ENCODE assay signal across 17 mouse cellular contexts in the genomic region with DNA sequence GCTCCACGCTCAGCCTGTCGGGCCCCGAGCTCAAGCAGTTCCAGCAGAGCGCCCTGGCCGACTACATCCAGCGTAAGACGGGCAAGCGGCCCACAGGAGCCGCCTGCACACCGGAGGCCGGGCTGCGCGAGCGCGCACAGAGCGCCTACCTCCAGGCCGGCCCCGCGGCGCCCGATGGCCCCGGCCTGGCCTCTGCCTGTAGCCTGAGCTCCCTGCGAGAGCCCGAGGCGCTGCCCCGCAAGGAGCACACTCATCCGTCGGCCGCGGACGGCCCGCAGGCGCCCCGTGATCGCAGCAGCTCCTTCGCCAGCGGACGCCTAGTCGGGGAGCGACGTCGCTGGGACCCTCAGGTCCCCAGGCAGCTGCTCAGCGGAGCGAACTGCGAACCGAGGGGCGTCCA.
DNase-seq lines count a peak whose midpoint lies in the region; ATAC-seq and TF ChIP-seq lines count a peak whose summit lies in the region.
"Had no signal": no experiment of that assay in that cellular context is flagged by ENCODE, and none has a peak within 500 bp of the region (broad histone marks: within the 10 kb centered on the region; RNA-seq: fewer than 3 reads in every experiment).

No protein-coding gene starts in this region.

- H3K27me3 ChIP-seq in heart, embryonic 12.5 days (replicated peaks): no peaks in the 10 kb centered on the region
- no peaks in the 10 kb centered on the region for H3K27me3 ChIP-seq in heart, adult 2 months (ENCODE audit: control insufficient read depth, insufficient read depth, low read length)
- no peaks in the 10 kb centered on the region for H3K27me3 ChIP-seq in kidney, embryonic 14.5 days (ENCODE audit: control insufficient read depth, insufficient read depth, low read length)
- no peaks in the 10 kb centered on the region for H3K27me3 ChIP-seq in midbrain, embryonic 11.5 days (ENCODE audit: control insufficient read depth, insufficient read depth, low read length)
- H3K27me3 ChIP-seq in midbrain, embryonic 15.5 days (replicated peaks): no peaks in the 10 kb centered on the region
- no peaks in the 10 kb centered on the region for H3K27me3 ChIP-seq in midbrain, embryonic 16.5 days (ENCODE audit: control insufficient read depth, insufficient read depth, low read depth, low read length)
- H3K27me3 ChIP-seq: CH12.LX; forebrain, embryonic 13.5 days; neural tube, embryonic 12.5 days had no signal

- no peaks in the 10 kb centered on the region for H3K79me2 ChIP-seq in heart, adult 2 months (replicated peaks; ENCODE audit: control insufficient read depth, insufficient read depth, low read length)

- peaks cover 14% of the 10 kb centered on the region for H3K4me1 ChIP-seq in heart, embryonic 12.5 days (replicated peaks)
- no peaks in the 10 kb centered on the region for H3K4me1 ChIP-seq in heart, adult 2 months (ENCODE audit: control insufficient read depth, insufficient read depth, low read length)
- no peaks in the 10 kb centered on the region for H3K4me1 ChIP-seq in kidney, embryonic 14.5 days (ENCODE audit: control insufficient read depth, insufficient read depth, low read length)
- H3K4me1 ChIP-seq in midbrain, embryonic 11.5 days (ENCODE audit: control insufficient read depth, insufficient read depth, low read length): no peaks in the 10 kb centered on the region
- no peaks in the 10 kb centered on the region for H3K4me1 ChIP-seq in midbrain, embryonic 15.5 days
- H3K4me1 ChIP-seq in midbrain, embryonic 16.5 days (ENCODE audit: control insufficient read depth, insufficient read depth, low read length): no peaks in the 10 kb centered on the region
- H3K4me1 ChIP-seq: forebrain, embryonic 13.5 days; neural tube, embryonic 12.5 days had no signal

- DNase-seq in heart, adult 2 months: no peak
- no peak for DNase-seq in kidney, postnatal 4 days
- DNase-seq in midbrain, embryonic 11.5 days (ENCODE audit: low spot score, missing footprints): no peak
- DNase-seq in urinary bladder, postnatal 4 days (ENCODE audit: low spot score in 2 of 2): no peak
- DNase-seq: cerebellum, adult 9-10 months; heart, postnatal 4 days; liver; liver, postnatal 0 days; spleen, adult 18-20 months had no signal

- H3K9ac ChIP-seq in heart, embryonic 12.5 days: no peak overlapping the region; the same call in 1 of the 2 replicates
- H3K9ac ChIP-seq in heart, adult 2 months (ENCODE audit: low read depth, low read length): no peak overlapping the region
- no peak overlapping the region for H3K9ac ChIP-seq in kidney, embryonic 14.5 days (ENCODE audit: low read depth, low read length)
- no peak overlapping the region for H3K9ac ChIP-seq in midbrain, embryonic 11.5 days (ENCODE audit: low read length)
- H3K9ac ChIP-seq in midbrain, embryonic 15.5 days: no peak overlapping the region
- H3K9ac ChIP-seq in midbrain, embryonic 16.5 days (ENCODE audit: low read depth, low read length): no peak overlapping the region
- H3K9ac ChIP-seq: forebrain, embryonic 13.5 days; liver, postnatal 0 days; neural tube, embryonic 12.5 days had no signal

- WGBS in heart, embryonic 12.5 days: 71% methylated on average over 47 of the region's 47 CpGs
- WGBS in heart, adult 2 months: 81% methylated on average over 47 of the region's 47 CpGs
- WGBS in kidney, embryonic 14.5 days: 94% methylated on average over 44 of the region's 47 CpGs
- WGBS in midbrain, embryonic 11.5 days: 85% methylated on average over 47 of the region's 47 CpGs
- 90% methylated on average over 47 of the region's 47 CpGs for WGBS in midbrain, embryonic 15.5 days
- 89% methylated on average over 47 of the region's 47 CpGs for WGBS in midbrain, embryonic 16.5 days

- intact Hi-C loops in heart, adult 2 months (cut with DNase I): no loop called here

- no peak overlapping the region for H3K4me2 ChIP-seq in heart, embryonic 12.5 days
- no peak overlapping the region for H3K4me2 ChIP-seq in kidney, embryonic 14.5 days (replicated peaks; ENCODE audit: low read depth, low read length)
- H3K4me2 ChIP-seq in midbrain, embryonic 11.5 days: no peak overlapping the region
- H3K4me2 ChIP-seq in midbrain, embryonic 15.5 days: no peak overlapping the region
- H3K4me2 ChIP-seq in midbrain, embryonic 16.5 days (ENCODE audit: low read length): no peak overlapping the region
- H3K4me2 ChIP-seq: forebrain, embryonic 13.5 days; neural tube, embryonic 12.5 days had no signal

- peaks cover 62% of the 10 kb centered on the region for H3K36me3 ChIP-seq in heart, embryonic 12.5 days
- H3K36me3 ChIP-seq in heart, adult 2 months (ENCODE audit: control insufficient read depth, insufficient read depth, low read length): no peaks in the 10 kb centered on the region; the same call in 1 of the 2 replicates
- H3K36me3 ChIP-seq in kidney, embryonic 14.5 days (ENCODE audit: control insufficient read depth, insufficient read depth, low read length): peaks cover 37% of the 10 kb centered on the region
- peaks cover 33% of the 10 kb centered on the region for H3K36me3 ChIP-seq in midbrain, embryonic 11.5 days (ENCODE audit: control insufficient read depth, insufficient read depth, low read length)
- H3K36me3 ChIP-seq in midbrain, embryonic 15.5 days (replicated peaks): peaks cover 31% of the 10 kb centered on the region
- H3K36me3 ChIP-seq in midbrain, embryonic 16.5 days (ENCODE audit: control insufficient read depth, insufficient read depth, low read length): peaks cover 30% of the 10 kb centered on the region

- H3K4me3 ChIP-seq in heart, embryonic 12.5 days: 0 out of 2 replicates have a peak overlapping the region, but pooled peaks have one; percentile 4
- H3K4me3 ChIP-seq in heart, adult 2 months: no peak overlapping the region
- H3K4me3 ChIP-seq in kidney, embryonic 14.5 days (ENCODE audit: low read length): no peak overlapping the region
- H3K4me3 ChIP-seq in midbrain, embryonic 11.5 days (ENCODE audit: low read depth, low read length): no peak overlapping the region
- H3K4me3 ChIP-seq in midbrain, embryonic 15.5 days: no peak overlapping the region
- no peak overlapping the region for H3K4me3 ChIP-seq in midbrain, embryonic 16.5 days (ENCODE audit: low read depth, low read length)
- H3K4me3 ChIP-seq: forebrain, embryonic 13.5 days; neural tube, embryonic 12.5 days had no signal

- no peak for TF ChIP-seq CTCF in heart, adult 2 months (IDR thresholded peaks at IDR 0.05)

- ATAC-seq in heart, embryonic 12.5 days (ENCODE audit: insufficient number of reproducible peaks, low FRiP score): 0 out of 2 replicates have a peak, but pooled peaks have one; percentile 45
- 0 out of 2 replicates have a peak, but pooled peaks have one; percentile 20 for ATAC-seq in kidney, embryonic 14.5 days (ENCODE audit: low FRiP score, low TSS enrichment)
- ATAC-seq in midbrain, embryonic 11.5 days (ENCODE audit: low FRiP score): 0 out of 2 replicates have a peak, but pooled peaks have one; percentile 33
- no peak; the same call in 1 of the 2 replicates for ATAC-seq in midbrain, embryonic 15.5 days (replicated peaks)
- peak; percentile 36; the same call in 1 of the 2 replicates for ATAC-seq in midbrain, embryonic 16.5 days
- ATAC-seq: forebrain, embryonic 13.5 days; liver, postnatal 0 days had no signal

- H3K9me3 ChIP-seq in heart, embryonic 12.5 days (replicated peaks): peaks cover 32% of the 10 kb centered on the region
- H3K9me3 ChIP-seq in kidney, embryonic 14.5 days (ENCODE audit: control insufficient read depth, low read length): peaks cover 26% of the 10 kb centered on the region
- peaks cover 15% of the 10 kb centered on the region for H3K9me3 ChIP-seq in midbrain, embryonic 11.5 days (ENCODE audit: control insufficient read depth, low read length)
- H3K9me3 ChIP-seq in midbrain, embryonic 15.5 days: peaks cover 13% of the 10 kb centered on the region; the same call in 1 of the 2 replicates
- H3K9me3 ChIP-seq in midbrain, embryonic 16.5 days (replicated peaks; ENCODE audit: control insufficient read depth, low read length, poor library complexity, severe bottlenecking): peaks cover 18% of the 10 kb centered on the region

- no peak for TF ChIP-seq EP300 in heart, adult 2 months (IDR thresholded peaks at IDR 0.05; ENCODE audit: insufficient read depth, low read depth, low read length)

- no peak for TF ChIP-seq POLR2A in heart, adult 2 months (IDR thresholded peaks at IDR 0.05; ENCODE audit: insufficient read depth, low read depth, low read length)

- no peak overlapping the region for H3K27ac ChIP-seq in heart, embryonic 12.5 days (ENCODE audit: poor library complexity, severe bottlenecking)
- no peak overlapping the region for H3K27ac ChIP-seq in heart, adult 2 months
- no peak overlapping the region for H3K27ac ChIP-seq in kidney, embryonic 14.5 days (ENCODE audit: low read depth, low read length)
- no peak overlapping the region for H3K27ac ChIP-seq in midbrain, embryonic 11.5 days (ENCODE audit: low read depth, low read length)
- no peak overlapping the region for H3K27ac ChIP-seq in midbrain, embryonic 15.5 days
- no peak overlapping the region for H3K27ac ChIP-seq in midbrain, embryonic 16.5 days (ENCODE audit: low read length)
- H3K27ac ChIP-seq: forebrain, embryonic 13.5 days; macrophage; neural tube, embryonic 12.5 days had no signal
